Mouse (Mus musculus): ENCODE data around the gene Rsph4a. TPM values are rescaled to one million over a fixed set of nuclear protein-coding genes. Genes with fewer than 3 reads are reported as not detected.
"Not testable (repeated sequence)": the region's sequence is repeated elsewhere in the genome, so short reads cannot be mapped to it uniquely, and the experiment has no call there.

Rsph4a gene
- polyA plus RNA-seq (2011; ENCODE audit: insufficient read depth, insufficient read length, low read depth, missing spikeins): 0.18 TPM in 1 of 2 replicates, not detected in the other

- Histone ChIP-seq H3K36me3 (ENCODE audit: control insufficient read depth, insufficient read depth, low read length, poor library complexity, severe bottlenecking) (no peaks in the 10 kb centered on the region), H3K27ac (ENCODE audit: insufficient read depth, low read length) (no peak within 1 kb of the TSS), H3K27me3 (ENCODE audit: control insufficient read depth, insufficient read depth, low read length, poor library complexity, severe bottlenecking) (no peaks in the 10 kb centered on the region), H3K4me3 (ENCODE audit: low read depth, low read length) (peak within 1 kb of the TSS; percentile 10), H3K9me3 (replicated peaks; ENCODE audit: control insufficient read depth, insufficient read depth, low read length, poor library complexity, severe bottlenecking) (no peaks in the 10 kb centered on the region), H3K4me1 (ENCODE audit: control insufficient read depth, insufficient read depth, low read length) (no peaks in the 10 kb centered on the region), H3K9ac (ENCODE audit: low read depth, poor library complexity, severe bottlenecking) (no peak within 1 kb of the TSS)
- TF ChIP-seq EP300 (IDR thresholded peaks at IDR 0.05; ENCODE audit: insufficient read depth, low read depth, low read length) (no peak), POLR2A (IDR thresholded peaks at IDR 0.05; ENCODE audit: insufficient read depth, low read length) (no peak), CTCF (IDR thresholded peaks at IDR 0.05; ENCODE audit: low read depth, low read length) (no peak)
Observed at GRCm38 (mm10) chr10:33904530-33905481, at the start of gene Rsph4a. Gene Rsph4a, plus strand, starts transcription at chr10:33905111.

DNA sequence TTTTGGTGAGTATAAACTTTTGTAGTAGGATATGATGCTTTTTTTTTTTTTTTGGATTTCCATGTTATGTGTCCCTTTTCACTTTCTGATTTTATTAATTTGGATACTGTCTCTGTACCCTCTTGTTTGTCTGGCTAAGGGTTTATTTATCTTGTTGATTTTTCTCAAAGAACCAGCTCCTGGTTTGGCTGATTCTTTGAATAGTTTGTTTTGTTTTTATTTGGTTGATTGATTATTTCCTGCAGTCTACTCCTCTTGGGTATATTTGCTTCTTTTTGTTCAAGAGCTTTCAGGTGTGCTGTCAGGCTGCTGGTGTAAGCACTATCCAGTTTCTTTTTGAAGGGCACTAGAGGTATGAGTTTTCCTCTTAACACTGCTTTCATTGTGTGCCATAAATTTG, 47.5 kb upstream of the Rsph4a start, which contains the start of gene Sult3a1:
TSS of gene Sult3a1 (plus strand) at position 301 of the 400 bp plus-strand sequence.
- TF ChIP-seq EP300 (IDR thresholded peaks at IDR 0.05; ENCODE audit: insufficient read depth, low read depth, low read length): no peak
- TF ChIP-seq CTCF (IDR thresholded peaks at IDR 0.05; ENCODE audit: low read depth, low read length): no peak
- TF ChIP-seq POLR2A (IDR thresholded peaks at IDR 0.05; ENCODE audit: insufficient read depth, low read length): no peak
- Histone ChIP-seq H3K27ac (ENCODE audit: insufficient read depth, low read length) (no peak within 1 kb of the TSS), H3K4me3 (ENCODE audit: low read depth, low read length) (no peak within 1 kb of the TSS), H3K4me1 (ENCODE audit: control insufficient read depth, insufficient read depth, low read length) (no peaks in the 10 kb centered on the region), H3K9ac (ENCODE audit: low read depth, poor library complexity, severe bottlenecking) (no peak within 1 kb of the TSS), H3K9me3 (replicated peaks; ENCODE audit: control insufficient read depth, insufficient read depth, low read length, poor library complexity, severe bottlenecking) (no peaks in the 10 kb centered on the region), H3K27me3 (ENCODE audit: control insufficient read depth, insufficient read depth, low read length, poor library complexity, severe bottlenecking) (no peaks in the 10 kb centered on the region), H3K36me3 (ENCODE audit: control insufficient read depth, insufficient read depth, low read length, poor library complexity, severe bottlenecking) (no peaks in the 10 kb centered on the region)

DNA sequence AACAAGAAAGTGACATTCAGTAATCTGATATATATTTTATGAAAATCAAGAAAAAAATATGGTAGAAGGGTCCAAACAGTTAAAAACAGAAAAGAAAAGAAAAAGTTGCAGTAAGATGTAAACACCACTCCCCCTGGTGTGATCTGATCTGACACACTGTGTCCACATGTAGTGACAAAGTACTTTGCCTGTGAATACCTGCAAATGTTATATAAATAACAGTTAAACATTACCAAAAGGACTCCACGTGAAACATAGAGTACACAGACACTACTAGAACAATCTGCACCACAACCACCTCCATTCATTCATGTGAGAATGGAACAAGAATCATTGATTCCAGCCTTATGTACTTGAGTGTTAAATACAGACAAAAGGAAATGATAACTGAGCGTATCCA, 38.9 kb upstream of the Rsph4a start:
- Histone ChIP-seq H3K36me3 (ENCODE audit: control insufficient read depth, insufficient read depth, low read length, poor library complexity, severe bottlenecking) (no peaks in the 10 kb centered on the region), H3K9ac (ENCODE audit: low read depth, poor library complexity, severe bottlenecking) (no peak overlapping the region), H3K4me1 (ENCODE audit: control insufficient read depth, insufficient read depth, low read length) (no peaks in the 10 kb centered on the region), H3K27me3 (ENCODE audit: control insufficient read depth, insufficient read depth, low read length, poor library complexity, severe bottlenecking) (no peaks in the 10 kb centered on the region), H3K4me3 (ENCODE audit: low read depth, low read length) (no peak overlapping the region), H3K9me3 (replicated peaks; ENCODE audit: control insufficient read depth, insufficient read depth, low read length, poor library complexity, severe bottlenecking) (no peaks in the 10 kb centered on the region), H3K27ac (ENCODE audit: insufficient read depth, low read length) (no peak overlapping the region)
- TF ChIP-seq POLR2A (IDR thresholded peaks at IDR 0.05; ENCODE audit: insufficient read depth, low read length) (no peak), CTCF (IDR thresholded peaks at IDR 0.05; ENCODE audit: low read depth, low read length) (no peak), EP300 (IDR thresholded peaks at IDR 0.05; ENCODE audit: insufficient read depth, low read depth, low read length) (no peak)

GRCm38 (mm10) chr10:33870441-33870840, 34.5 kb upstream of the Rsph4a start:
- Histone ChIP-seq H3K9me3 (replicated peaks; ENCODE audit: control insufficient read depth, insufficient read depth, low read length, poor library complexity, severe bottlenecking) (no peaks in the 10 kb centered on the region), H3K36me3 (ENCODE audit: control insufficient read depth, insufficient read depth, low read length, poor library complexity, severe bottlenecking) (no peaks in the 10 kb centered on the region), H3K4me3 (ENCODE audit: low read depth, low read length) (no peak overlapping the region), H3K27ac (ENCODE audit: insufficient read depth, low read length) (no peak overlapping the region), H3K9ac (ENCODE audit: low read depth, poor library complexity, severe bottlenecking) (no peak overlapping the region), H3K4me1 (ENCODE audit: control insufficient read depth, insufficient read depth, low read length) (no peaks in the 10 kb centered on the region), H3K27me3 (ENCODE audit: control insufficient read depth, insufficient read depth, low read length, poor library complexity, severe bottlenecking) (no peaks in the 10 kb centered on the region)
- no peak for TF ChIP-seq EP300 (IDR thresholded peaks at IDR 0.05; ENCODE audit: insufficient read depth, low read depth, low read length)
- TF ChIP-seq CTCF (IDR thresholded peaks at IDR 0.05; ENCODE audit: low read depth, low read length): no peak
- TF ChIP-seq POLR2A (IDR thresholded peaks at IDR 0.05; ENCODE audit: insufficient read depth, low read length): no peak

DNA sequence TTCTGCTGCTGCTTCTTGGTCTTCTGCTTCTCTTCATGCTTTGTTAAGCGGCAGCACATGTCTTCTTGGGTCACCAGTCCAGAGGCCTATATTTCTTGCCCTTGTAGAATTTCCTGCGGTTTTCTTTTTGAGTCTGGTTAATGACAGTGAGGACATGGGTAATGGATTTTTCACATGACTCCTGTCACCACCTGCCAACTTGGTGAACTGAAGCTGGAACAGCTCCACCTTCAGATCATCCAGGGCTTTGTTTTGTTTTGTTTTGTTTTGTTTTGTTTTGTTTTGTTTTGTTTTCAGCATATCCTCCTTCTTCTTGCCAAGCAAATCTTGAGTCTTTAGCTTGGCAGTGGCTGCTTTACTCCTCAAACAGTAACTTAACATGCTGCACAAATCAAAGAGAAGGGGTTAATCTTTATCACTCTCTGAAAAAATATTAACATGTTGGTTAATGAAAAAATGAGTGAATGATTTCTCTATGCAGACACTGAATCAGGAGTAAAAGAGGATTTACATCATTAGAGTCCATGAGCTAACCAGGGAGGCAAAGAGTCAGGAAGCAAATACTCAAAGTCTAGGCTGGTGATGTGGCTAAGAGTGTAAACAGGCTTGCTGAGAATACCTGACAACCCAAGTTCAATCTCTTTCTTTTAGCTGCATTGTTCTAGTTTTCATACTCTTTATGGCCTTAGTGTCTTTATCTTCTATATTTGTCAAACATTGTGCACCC, 32.1 kb upstream of the Rsph4a start:
- H3K9ac ChIP-seq (ENCODE audit: low read depth, poor library complexity, severe bottlenecking): no peak overlapping the region
- no peak overlapping the region for H3K27ac ChIP-seq (ENCODE audit: insufficient read depth, low read length)
- no peaks in the 10 kb centered on the region for H3K27me3 ChIP-seq (ENCODE audit: control insufficient read depth, insufficient read depth, low read length, poor library complexity, severe bottlenecking)
- TF ChIP-seq EP300 (IDR thresholded peaks at IDR 0.05; ENCODE audit: insufficient read depth, low read depth, low read length): no peak
- no peak for TF ChIP-seq POLR2A (IDR thresholded peaks at IDR 0.05; ENCODE audit: insufficient read depth, low read length)
- TF ChIP-seq CTCF (IDR thresholded peaks at IDR 0.05; ENCODE audit: low read depth, low read length): no peak
- H3K4me3 ChIP-seq (ENCODE audit: low read depth, low read length): no peak overlapping the region
- no peaks in the 10 kb centered on the region for H3K36me3 ChIP-seq (ENCODE audit: control insufficient read depth, insufficient read depth, low read length, poor library complexity, severe bottlenecking)
- H3K4me1 ChIP-seq (ENCODE audit: control insufficient read depth, insufficient read depth, low read length): no peaks in the 10 kb centered on the region
- no peaks in the 10 kb centered on the region for H3K9me3 ChIP-seq (replicated peaks; ENCODE audit: control insufficient read depth, insufficient read depth, low read length, poor library complexity, severe bottlenecking)

DNA sequence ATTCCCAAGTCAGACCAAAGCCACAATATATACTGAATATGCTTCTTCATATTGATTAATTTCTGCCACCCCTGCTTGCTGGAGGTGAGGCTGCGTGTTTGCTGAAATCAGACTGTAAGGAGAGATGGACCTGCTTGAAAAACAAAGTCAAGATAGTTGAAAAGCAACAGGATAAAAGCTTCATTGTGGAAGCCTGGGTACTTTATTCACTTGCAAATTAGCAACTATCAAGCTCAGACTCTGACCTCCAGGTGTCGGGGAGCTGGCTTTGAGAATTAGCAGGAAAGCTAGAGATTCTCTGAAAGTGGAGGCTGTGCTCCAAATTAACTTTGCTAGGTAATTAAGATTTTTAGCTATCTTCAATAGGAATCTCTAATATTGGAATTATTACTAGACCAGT, 22.5 kb upstream of the Rsph4a start:
- not testable (repeated sequence) for H3K27me3 ChIP-seq (ENCODE audit: control insufficient read depth, insufficient read depth, low read length, poor library complexity, severe bottlenecking); H3K36me3 ChIP-seq (ENCODE audit: control insufficient read depth, insufficient read depth, low read length, poor library complexity, severe bottlenecking); H3K4me3 ChIP-seq (ENCODE audit: low read depth, low read length); H3K4me1 ChIP-seq (ENCODE audit: control insufficient read depth, insufficient read depth, low read length); H3K9ac ChIP-seq (ENCODE audit: low read depth, poor library complexity, severe bottlenecking); H3K27ac ChIP-seq (ENCODE audit: insufficient read depth, low read length)
- peaks cover 35% of the 10 kb centered on the region for H3K9me3 ChIP-seq (replicated peaks; ENCODE audit: control insufficient read depth, insufficient read depth, low read length, poor library complexity, severe bottlenecking)

GRCm38 (mm10) chr10:33901520-33901919, 3.4 kb upstream of the Rsph4a start:
- not testable (repeated sequence) for H3K4me1 ChIP-seq (ENCODE audit: control insufficient read depth, insufficient read depth, low read length); H3K27me3 ChIP-seq (ENCODE audit: control insufficient read depth, insufficient read depth, low read length, poor library complexity, severe bottlenecking); H3K36me3 ChIP-seq (ENCODE audit: control insufficient read depth, insufficient read depth, low read length, poor library complexity, severe bottlenecking); H3K4me3 ChIP-seq (ENCODE audit: low read depth, low read length); H3K9me3 ChIP-seq (replicated peaks; ENCODE audit: control insufficient read depth, insufficient read depth, low read length, poor library complexity, severe bottlenecking); H3K9ac ChIP-seq (ENCODE audit: low read depth, poor library complexity, severe bottlenecking); H3K27ac ChIP-seq (ENCODE audit: insufficient read depth, low read length)

Measured in ES-Bruce4 (cell line).